Mouse (Mus musculus): ENCODE data around the gene Vmn1r180.
"Not testable (repeated sequence)": the region's sequence is repeated elsewhere in the genome, so short reads cannot be mapped to it uniquely, and the experiment has no call there.

The Vmn1r180 gene

GRCm38 (mm10) chr7:23950332-23950731 is at the start of gene Vmn1r180:
Gene Vmn1r180, plus strand, starts transcription at chr7:23950632.
- no peak for DNase-seq (ENCODE audit: low spot score)

- DNase-seq (ENCODE audit: low spot score), result no peak
Measured at GRCm38 (mm10) chr7:23926678-23927077, 23.8 kb upstream of the Vmn1r180 start, which contains the start of gene Vmn1r179. Gene Vmn1r179, plus strand, starts transcription at chr7:23926978.

DNA sequence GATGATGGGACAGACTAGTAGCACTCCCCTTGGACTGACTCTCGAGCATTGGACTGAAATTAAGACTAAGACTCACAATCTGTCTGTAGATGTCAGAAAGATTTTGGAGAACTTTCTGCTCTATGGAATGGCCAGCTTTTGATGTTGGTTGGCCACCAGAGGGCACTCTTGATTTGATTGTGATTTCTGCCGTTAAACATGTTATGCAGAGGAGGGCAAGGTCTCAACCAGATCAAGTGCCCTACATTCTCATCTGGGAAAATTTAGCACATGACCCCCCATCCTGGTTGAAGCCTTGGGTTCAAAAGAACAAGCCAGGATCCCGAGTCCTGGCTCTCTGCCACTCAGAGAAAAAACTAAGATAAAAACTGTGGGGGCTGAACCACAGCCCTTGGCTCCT is 17.6 kb downstream of the Vmn1r180 start:
- DNase-seq (ENCODE audit: low spot score), result not testable (repeated sequence)

- not testable (repeated sequence) for DNase-seq (ENCODE audit: low spot score)
Measured at GRCm38 (mm10) chr7:23974315-23974714, 23.9 kb downstream of the Vmn1r180 start, which contains the start of gene Vmn1r181. Gene Vmn1r181, plus strand, starts transcription at chr7:23974615.

GRCm38 (mm10) chr7:24001391-24001790 is 51.0 kb downstream of the Vmn1r180 start, which contains the start of gene V1rd19:
Gene V1rd19, plus strand, starts transcription at chr7:24001691.
- no peak for DNase-seq (ENCODE audit: low spot score)

All from urinary bladder, postnatal 10 days (tissue).